Mouse (Mus musculus): ENCODE measurements at regions not wholly inside any gene's neighbourhood (a gene's known extent, or its start where the extent isn't known, plus 50 kb on each side); places are given as distances from the start of the nearest gene placed in this dataset.
"Not testable (repeated sequence)": the region's sequence is repeated elsewhere in the genome, so short reads cannot be mapped to it uniquely, and the experiment has no call there.

GRCm38 (mm10) chr12:55983565-55984351 is 147.6 kb downstream of the Brms1l start:
- TF ChIP-seq CTCF (IDR thresholded peaks at IDR 0.05; ENCODE audit: low read depth): no peak
- 79% methylated on average over 11 of the region's 11 CpGs for WGBS

GRCm38 (mm10) chr12:55983128-55983527 is 147.0 kb downstream of the Brms1l start:
- WGBS: 55% methylated on average over 3 of the region's 3 CpGs

More at GRCm38 (mm10) chr12:55983565-55984351, 147.6 kb downstream of the Brms1l start:
- H3K9ac ChIP-seq (ENCODE audit: low read depth, low read length): no peak overlapping the region
- H3K9me3 ChIP-seq (replicated peaks; ENCODE audit: low read length): no peaks in the 10 kb centered on the region
- H3K36me3 ChIP-seq (ENCODE audit: insufficient read depth, low read length): no peaks in the 10 kb centered on the region
- H3K27ac ChIP-seq: no peak overlapping the region
- ATAC-seq (replicated peaks; ENCODE audit: low FRiP score, low read depth): no peak
- no peaks in the 10 kb centered on the region for H3K27me3 ChIP-seq (ENCODE audit: insufficient read depth, low read length)
- H3K4me3 ChIP-seq (replicated peaks; ENCODE audit: low read depth, low read length): no peak overlapping the region
- no peak overlapping the region for H3K4me2 ChIP-seq (ENCODE audit: low read length)
- no peaks in the 10 kb centered on the region for H3K4me1 ChIP-seq (replicated peaks; ENCODE audit: insufficient read depth, low read length)
- DNase-seq (ENCODE audit: low spot score): no peak

GRCm38 (mm10) chr12:55974262-55974661 is 138.1 kb downstream of the Brms1l start:
- DNase-seq (ENCODE audit: low spot score) (no peak), ATAC-seq (replicated peaks; ENCODE audit: low FRiP score, low read depth) (no peak)
- Histone ChIP-seq H3K9ac (ENCODE audit: low read depth, low read length) (no peak overlapping the region), H3K36me3 (ENCODE audit: insufficient read depth, low read length) (no peaks in the 10 kb centered on the region), H3K4me2 (ENCODE audit: low read length) (no peak overlapping the region), H3K4me3 (replicated peaks; ENCODE audit: low read depth, low read length) (no peak overlapping the region), H3K9me3 (replicated peaks; ENCODE audit: low read length) (no peaks in the 10 kb centered on the region), H3K27ac (no peak overlapping the region), H3K27me3 (ENCODE audit: insufficient read depth, low read length) (no peaks in the 10 kb centered on the region), H3K4me1 (replicated peaks; ENCODE audit: insufficient read depth, low read length) (no peaks in the 10 kb centered on the region)
- no peak for TF ChIP-seq CTCF (IDR thresholded peaks at IDR 0.05; ENCODE audit: low read depth)
- WGBS: 87% methylated on average over 3 of the region's 3 CpGs

More at GRCm38 (mm10) chr12:55983128-55983527, 147.0 kb downstream of the Brms1l start:
- no peaks in the 10 kb centered on the region for H3K27me3 ChIP-seq (ENCODE audit: insufficient read depth, low read length)
- no peaks in the 10 kb centered on the region for H3K4me1 ChIP-seq (replicated peaks; ENCODE audit: insufficient read depth, low read length)
- no peaks in the 10 kb centered on the region for H3K36me3 ChIP-seq (ENCODE audit: insufficient read depth, low read length)
- no peak overlapping the region for H3K9ac ChIP-seq (ENCODE audit: low read depth, low read length)
- TF ChIP-seq CTCF (IDR thresholded peaks at IDR 0.05; ENCODE audit: low read depth): no peak
- H3K4me3 ChIP-seq (replicated peaks; ENCODE audit: low read depth, low read length): no peak overlapping the region
- H3K27ac ChIP-seq: no peak overlapping the region
- no peak overlapping the region for H3K4me2 ChIP-seq (ENCODE audit: low read length)
- ATAC-seq (replicated peaks; ENCODE audit: low FRiP score, low read depth) (no peak), DNase-seq (ENCODE audit: low spot score) (no peak)
- no peaks in the 10 kb centered on the region for H3K9me3 ChIP-seq (replicated peaks; ENCODE audit: low read length)

GRCm38 (mm10) chr12:55959319-55959718 is 123.2 kb downstream of the Brms1l start:
- H3K9me3 ChIP-seq (replicated peaks; ENCODE audit: low read length); H3K4me1 ChIP-seq (replicated peaks; ENCODE audit: insufficient read depth, low read length); H3K27me3 ChIP-seq (ENCODE audit: insufficient read depth, low read length); ATAC-seq (replicated peaks; ENCODE audit: low FRiP score, low read depth); H3K36me3 ChIP-seq (ENCODE audit: insufficient read depth, low read length); H3K27ac ChIP-seq; H3K4me2 ChIP-seq (ENCODE audit: low read length); H3K9ac ChIP-seq (ENCODE audit: low read depth, low read length); H3K4me3 ChIP-seq (replicated peaks; ENCODE audit: low read depth, low read length); DNase-seq (ENCODE audit: low spot score): not testable (repeated sequence)
- WGBS: 87% methylated on average over 3 of the region's 3 CpGs

GRCm38 (mm10) chr12:55940566-55940965 is 104.4 kb downstream of the Brms1l start:
- ATAC-seq (replicated peaks; ENCODE audit: low FRiP score, low read depth): no peak
- Histone ChIP-seq H3K9ac (ENCODE audit: low read depth, low read length) (no peak overlapping the region), H3K9me3 (replicated peaks; ENCODE audit: low read length) (no peaks in the 10 kb centered on the region), H3K4me2 (ENCODE audit: low read length) (no peak overlapping the region), H3K4me1 (replicated peaks; ENCODE audit: insufficient read depth, low read length) (no peaks in the 10 kb centered on the region), H3K4me3 (replicated peaks; ENCODE audit: low read depth, low read length) (no peak overlapping the region), H3K27ac (no peak overlapping the region), H3K36me3 (ENCODE audit: insufficient read depth, low read length) (no peaks in the 10 kb centered on the region), H3K27me3 (ENCODE audit: insufficient read depth, low read length) (no peaks in the 10 kb centered on the region)
- DNase-seq (ENCODE audit: low spot score): no peak
- WGBS: 88% methylated on average over 6 of the region's 6 CpGs
- no peak for TF ChIP-seq CTCF (IDR thresholded peaks at IDR 0.05; ENCODE audit: low read depth)

- no peak for TF ChIP-seq CTCF (IDR thresholded peaks at IDR 0.05; ENCODE audit: low read depth)
- Histone ChIP-seq H3K9me3 (replicated peaks; ENCODE audit: low read length) (no peaks in the 10 kb centered on the region), H3K27ac (no peak overlapping the region), H3K4me1 (replicated peaks; ENCODE audit: insufficient read depth, low read length) (no peaks in the 10 kb centered on the region), H3K36me3 (ENCODE audit: insufficient read depth, low read length) (no peaks in the 10 kb centered on the region), H3K4me3 (replicated peaks; ENCODE audit: low read depth, low read length) (no peak overlapping the region), H3K9ac (ENCODE audit: low read depth, low read length) (no peak overlapping the region), H3K4me2 (ENCODE audit: low read length) (no peak overlapping the region), H3K27me3 (ENCODE audit: insufficient read depth, low read length) (no peaks in the 10 kb centered on the region)
- ATAC-seq (replicated peaks; ENCODE audit: low FRiP score, low read depth): no peak
- WGBS: 72% methylated on average over 10 of the region's 10 CpGs
- no peak for DNase-seq (ENCODE audit: low spot score)
These were observed 103.4 kb downstream of the Brms1l start for GRCm38 (mm10) chr12:55939281-55940142.
